Mouse (Mus musculus) gastrocnemius, postnatal 4 days (tissue): ENCODE results near the gene Flvcr2. TPM values are rescaled to one million over a fixed set of nuclear protein-coding genes. Genes with fewer than 3 reads are reported as not detected.

Experiments
- DNase-seq, 2 experiments: peaks; one replicate each; pipeline ENCODE4 v3.0.0; 2021 to 2022; ENCODE audit warnings: low spot score in 2 of 2, mixed read lengths in 2 of 2
- microRNA-seq: library from miRNA; unstranded; fragments of <30 nt; microRNA quantifications from one replicate; pipeline ENCODE4 v1.2.0, GENCODE M21; 2021
- total RNA-seq, 2 experiments: library from RNA; stranded (reverse); gene quantifications; 2 replicates each; pipeline ENCODE4 v1.2.3; 2021

Gene Flvcr2
- total RNA-seq, 2 experiments from 2014 or later: 3.5 to 3.9 TPM

GRCm38 (mm10) chr12:85848164-85848958, 102.0 kb downstream of the Flvcr2 start:
- peak in 1 of 2 experiments; percentile 33 for DNase-seq

GRCm38 (mm10) chr12:85850661-85851060, 104.3 kb downstream of the Flvcr2 start:
- no peak for DNase-seq

GRCm38 (mm10) chr12:85853836-85854235, 107.5 kb downstream of the Flvcr2 start:
- no peak for DNase-seq

- no peak for DNase-seq
Observed at GRCm38 (mm10) chr12:85854271-85854670, 107.9 kb downstream of the Flvcr2 start.

GRCm38 (mm10) chr12:85857300-85857699, 111.0 kb downstream of the Flvcr2 start:
- DNase-seq: no peak

- DNase-seq: peak in 1 of 2 experiments; percentile 18
Observed at GRCm38 (mm10) chr12:85859111-85859510, 112.8 kb downstream of the Flvcr2 start.

GRCm38 (mm10) chr12:85859511-85860189, 113.3 kb downstream of the Flvcr2 start:
- DNase-seq: peak in 1 of 2 experiments; percentile 23

- peak in 1 of 2 experiments; percentile 22 for DNase-seq
Observed at GRCm38 (mm10) chr12:85862514-85862913, 116.2 kb downstream of the Flvcr2 start.

Small RNA genes lying within 50 kb of the gene (microRNA-seq; reads per million reads assigned to microRNA genes)
- gene Gm47285: not detected

Other genes starting within 250 kb of the Flvcr2 start
- 10 to 100 TPM; 19.3 to 21.5 TPM for gene Jdp2, start 147.5 kb upstream of the Flvcr2 start, total RNA-seq
- gene Batf, start 59.9 kb upstream of the Flvcr2 start, total RNA-seq: 1 to 10 TPM in 1 of 2 experiments, under 1 TPM in 1; 0.59 to 1.2 TPM
- gene Erg28, start 78.0 kb downstream of the Flvcr2 start, total RNA-seq: 10 to 100 TPM; 22.3 to 22.6 TPM
- 10 to 100 TPM; 16.6 to 17.6 TPM for gene Ttll5, start 78.1 kb downstream of the Flvcr2 start, total RNA-seq